Mouse (Mus musculus) limb, embryonic 14.5 days (tissue): ENCODE results near the gene Fbxw11. TPM values are rescaled to one million over a fixed set of nuclear protein-coding genes. Genes with fewer than 3 reads are reported as not detected.

Experiments
- ATAC-seq: fragments of 200-750 bp; cut with Nextera tagmentation; 2 replicates; pipeline ENCODE4 v1.8.0; 2017; ENCODE audit warnings: low read depth, moderate number of reproducible peaks, moderate TSS enrichment; ENCODE audit not compliant: low FRiP score
- DNase-seq: peaks from one replicate; pipeline ENCODE4 v3.0.0-alpha.2; 2015; ENCODE audit warnings: low spot score
- H3K27ac ChIP-seq: fragments of 300-500 bp; sonication (generic); replicated peaks from 2 replicates; pipeline ENCODE4 v1.5.1; 2014; ENCODE audit warnings: low read depth, mild to moderate bottlenecking, low read length, moderate library complexity, mixed read lengths
- H3K27me3 ChIP-seq: fragments of 300-500 bp; sonication (generic); 2 replicates; pipeline ENCODE4 v1.6.1; 2014; ENCODE audit warnings: low read length, mixed read lengths; ENCODE audit not compliant: control insufficient read depth, insufficient read depth
- H3K36me3 ChIP-seq: fragments of 300-500 bp; sonication (generic); 2 replicates; pipeline ENCODE4 v1.6.1; 2014; ENCODE audit warnings: mild to moderate bottlenecking, low read length, moderate library complexity, mixed read lengths; ENCODE audit not compliant: control insufficient read depth, insufficient read depth
- H3K4me1 ChIP-seq: fragments of 300-500 bp; sonication (generic); 2 replicates; pipeline ENCODE4 v1.6.1; 2014; ENCODE audit warnings: antibody characterized with exemption, low read length, mixed read lengths; ENCODE audit not compliant: control insufficient read depth, insufficient read depth
- H3K4me2 ChIP-seq: fragments of 300-500 bp; sonication (generic); replicated peaks from 2 replicates; pipeline ENCODE4 v1.6.1; 2014; ENCODE audit warnings: low read depth, mild to moderate bottlenecking, low read length, moderate library complexity; ENCODE audit not compliant: severe bottlenecking
- H3K4me3 ChIP-seq: fragments of 300-500 bp; sonication (generic); replicated peaks from 2 replicates; pipeline ENCODE4 v1.5.1; 2014; ENCODE audit warnings: low read length
- H3K9ac ChIP-seq: fragments of 300-500 bp; sonication (generic); 2 replicates; pipeline ENCODE4 v1.6.1; 2014; ENCODE audit warnings: mild to moderate bottlenecking, low read depth, low read length, moderate library complexity; ENCODE audit not compliant: severe bottlenecking
- H3K9me3 ChIP-seq: fragments of 300-500 bp; sonication (generic); 2 replicates; pipeline ENCODE4 v1.6.1; 2016; ENCODE audit warnings: low read length; ENCODE audit not compliant: control insufficient read depth
- POLR2A ChIP-seq: fragments of 200-500 bp; IDR thresholded peaks from 2 replicates; pipeline ENCODE4 v1.8.0; 2012; ENCODE audit warnings: inconsistent platforms, mild to moderate bottlenecking, moderate library complexity, borderline replicate concordance; ENCODE audit not compliant: insufficient read depth, insufficient read length; ENCODE audit errors: extremely low read depth
- WGBS: fragments of 180-500 bp; shearing (Covaris S2); extraction: QIAGEN DNeasy Blood & Tissue Kit; methylation state at CpG from one replicate; pipeline ENCODE4 v1.1.7; 2014; 5-methylcytosine and 5-hydroxymethylcytosine counted together
- polyA plus RNA-seq, 2 experiments: library from polyadenylated mRNA; depleted of rRNA in 1 of 2; stranded (reverse) in 1 of 2; unstranded in 1 of 2; fragments of >200 nt; fragmentation: Nextera tagmentation in 1 of 2; extraction: Ambion mirVana in 1 of 2; gene quantifications; 2 replicates each; pipeline versions ENCODE4 v1.2.1 to v1.2.3; 2012 to 2014

Fbxw11 gene
- polyA plus RNA-seq, 2 experiments = 56.1 to 63.2 TPM

- H3K4me1 ChIP-seq = peaks cover 20% of the 10 kb centered on the region
- no peak for ATAC-seq
- TF ChIP-seq POLR2A = no peak
Measured at GRCm38 (mm10) chr11:32640617-32641016, 1.9 kb upstream of the Fbxw11 start.

DNA sequence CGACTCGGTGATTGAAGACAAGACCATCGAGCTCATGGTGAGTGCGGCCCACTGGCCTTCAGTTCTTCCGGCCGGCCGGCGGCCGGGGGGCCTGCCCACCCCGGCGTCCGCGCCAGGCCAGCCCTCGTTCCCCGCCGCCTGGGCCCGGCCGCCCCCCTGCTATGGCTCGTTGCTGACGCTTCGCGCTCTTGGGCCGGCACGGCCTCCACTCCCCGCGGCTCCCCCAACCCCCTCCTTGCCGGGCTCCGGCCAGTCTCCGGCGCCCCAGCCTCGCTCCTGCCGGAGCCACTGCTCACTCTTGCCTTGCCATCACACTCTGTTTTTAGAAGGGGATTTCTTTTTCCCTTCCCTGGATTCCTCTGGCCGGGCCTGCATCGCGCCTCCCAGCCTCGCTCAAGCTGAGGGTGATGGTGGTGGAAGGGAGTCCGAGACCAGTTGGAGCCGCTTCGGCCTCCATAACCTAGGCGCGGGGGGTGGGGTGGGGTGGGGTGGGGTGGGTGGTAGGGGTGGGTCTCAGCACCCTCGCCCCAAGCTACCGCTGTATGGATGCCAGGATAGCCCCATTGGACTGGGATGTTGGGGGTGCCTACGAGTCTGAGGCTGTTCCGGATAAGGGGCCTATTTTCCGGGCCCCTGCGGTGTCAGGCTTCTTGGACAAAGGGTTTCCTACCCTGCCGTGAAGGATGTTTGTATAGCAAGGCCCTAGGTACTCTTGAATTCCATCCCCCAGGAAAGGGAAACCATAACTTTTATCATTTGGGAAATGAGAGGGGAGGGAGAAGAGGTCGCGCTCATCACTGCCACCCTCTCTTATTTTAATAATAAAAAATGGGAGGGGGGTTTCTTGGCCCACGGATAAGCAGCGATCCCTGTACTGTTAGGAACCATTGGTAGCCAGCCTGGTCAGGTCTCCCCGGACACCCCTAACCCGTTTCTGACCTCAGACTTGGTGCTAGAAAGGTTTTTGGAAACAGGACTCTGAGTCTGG, 669 bp downstream of the Fbxw11 start:
- WGBS = 1% methylated on average over 35 of the region's 54 CpGs
- Histone ChIP-seq H3K27ac (peak overlapping the region; percentile 99), H3K4me2 (peak overlapping the region; percentile 74), H3K36me3 (no peaks in the 10 kb centered on the region), H3K4me1 (peaks cover 23% of the 10 kb centered on the region), H3K9ac (peak overlapping the region; percentile 96), H3K4me3 (peak overlapping the region; percentile 95), H3K9me3 (no peaks in the 10 kb centered on the region), H3K27me3 (no peaks in the 10 kb centered on the region)
- ATAC-seq (peak; percentile 56), DNase-seq (no peak)
- TF ChIP-seq POLR2A = no peak

More at GRCm38 (mm10) chr11:32640617-32641016, 1.9 kb upstream of the Fbxw11 start:
- H3K4me2 ChIP-seq = no peak overlapping the region
- WGBS = 92% methylated on average over 4 of the region's 4 CpGs
- no peaks in the 10 kb centered on the region for H3K9me3 ChIP-seq
- DNase-seq = no peak
- H3K9ac ChIP-seq = no peak overlapping the region
- no peaks in the 10 kb centered on the region for H3K27me3 ChIP-seq
- H3K27ac ChIP-seq = no peak overlapping the region
- no peaks in the 10 kb centered on the region for H3K36me3 ChIP-seq
- no peak overlapping the region for H3K4me3 ChIP-seq

GRCm38 (mm10) chr11:32644010-32644409, 1.5 kb downstream of the Fbxw11 start:
- DNase-seq (peak; percentile 10), ATAC-seq (no peak)
- peak overlapping the region; percentile 74 for H3K4me2 ChIP-seq
- no peaks in the 10 kb centered on the region for H3K9me3 ChIP-seq
- H3K36me3 ChIP-seq = no peaks in the 10 kb centered on the region
- WGBS = 36% methylated on average over 3 of the region's 3 CpGs
- H3K27ac ChIP-seq = no peak overlapping the region
- no peak for TF ChIP-seq POLR2A
- peaks cover 17% of the 10 kb centered on the region for H3K4me1 ChIP-seq
- peak overlapping the region; percentile 95 for H3K4me3 ChIP-seq
- H3K27me3 ChIP-seq = no peaks in the 10 kb centered on the region
- H3K9ac ChIP-seq = peak overlapping the region; percentile 96

- no peak overlapping the region for H3K9ac ChIP-seq
- ATAC-seq (no peak), DNase-seq (no peak)
- 87% methylated on average over 2 of the region's 2 CpGs for WGBS
- no peaks in the 10 kb centered on the region for H3K27me3 ChIP-seq
- no peaks in the 10 kb centered on the region for H3K9me3 ChIP-seq
- H3K4me2 ChIP-seq = no peak overlapping the region
- peaks cover 9% of the 10 kb centered on the region for H3K4me1 ChIP-seq
- H3K27ac ChIP-seq = no peak overlapping the region
- no peaks in the 10 kb centered on the region for H3K36me3 ChIP-seq
- TF ChIP-seq POLR2A = no peak
- no peak overlapping the region for H3K4me3 ChIP-seq
Measured at GRCm38 (mm10) chr11:32647265-32647664, 4.7 kb downstream of the Fbxw11 start.

DNA sequence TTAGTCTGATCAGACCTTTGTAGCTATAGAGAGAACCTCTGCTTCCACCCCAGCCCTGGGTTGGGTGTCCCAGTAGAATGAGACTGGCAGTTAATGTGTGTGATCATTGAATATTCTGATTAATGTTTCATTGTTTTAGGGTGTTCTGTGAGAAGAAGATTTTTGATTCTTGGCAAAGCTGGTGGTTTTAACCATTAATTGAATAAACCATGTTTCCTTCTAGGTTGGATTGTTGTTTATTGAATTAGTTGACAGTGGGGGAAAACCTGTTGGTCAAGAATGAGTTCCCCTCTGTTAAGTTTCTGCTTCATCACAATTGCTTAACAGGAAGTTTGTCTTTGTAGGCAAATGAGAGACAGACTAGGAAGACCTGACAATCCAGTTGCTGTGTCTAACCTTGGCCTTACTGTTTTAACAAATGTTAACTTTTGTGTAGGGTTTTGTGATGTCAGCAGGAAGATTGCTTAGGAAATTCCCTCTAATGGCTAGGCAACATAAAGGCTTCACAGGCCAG, 7.8 kb downstream of the Fbxw11 start:
- TF ChIP-seq POLR2A = no peak
- no peak for ATAC-seq

More for the DNA sequence above, 7.8 kb downstream of the Fbxw11 start:
- Histone ChIP-seq H3K4me2 (no peak overlapping the region), H3K9me3 (no peaks in the 10 kb centered on the region), H3K36me3 (peaks cover 4% of the 10 kb centered on the region; the same call in 1 of the 2 replicates), H3K4me1 (peaks cover 2% of the 10 kb centered on the region; the same call in 1 of the 2 replicates), H3K9ac (no peak overlapping the region), H3K4me3 (no peak overlapping the region), H3K27ac (no peak overlapping the region), H3K27me3 (no peaks in the 10 kb centered on the region)
- no peak for DNase-seq
